Mouse (Mus musculus) forebrain, postnatal 0 days (tissue): ENCODE measurements at regions not wholly inside any gene's neighbourhood (a gene's known extent, or its start where the extent isn't known, plus 50 kb on each side); places are given as distances from the start of the nearest gene placed in this dataset.
A peak's percentile ranks its signal among the peaks of the same experiment; 100 is the strongest.
"Not testable (repeated sequence)": the region's sequence is repeated elsewhere in the genome, so short reads cannot be mapped to it uniquely, and the experiment has no call there.

ENCODE experiments used
- ATAC-seq: fragments of 200-750 bp; cut with Nextera tagmentation; 2 replicates; pipeline ENCODE4 v1.8.0; 2017; ENCODE audit warnings: mild to moderate bottlenecking, moderate library complexity
- DNase-seq: peaks from one replicate; pipeline ENCODE4 v3.0.0-alpha.2; 2015
- H3K27ac ChIP-seq: fragments of 300-500 bp; sonication (generic); 2 replicates; pipeline ENCODE4 v1.5.1; 2014; ENCODE audit warnings: low read depth, mild to moderate bottlenecking, antibody characterized with exemption, low read length, moderate library complexity, mixed read lengths
- H3K27me3 ChIP-seq: fragments of 300-500 bp; sonication (generic); 2 replicates; pipeline ENCODE4 v1.6.1; 2014; ENCODE audit warnings: mild to moderate bottlenecking, low read length, mixed read lengths; ENCODE audit not compliant: insufficient read depth
- H3K36me3 ChIP-seq: fragments of 300-500 bp; sonication (generic); 2 replicates; pipeline ENCODE4 v1.6.1; 2014; ENCODE audit warnings: mild to moderate bottlenecking, moderate library complexity; ENCODE audit not compliant: insufficient read depth
- H3K4me1 ChIP-seq: fragments of 300-500 bp; sonication (generic); 2 replicates; pipeline ENCODE4 v1.6.1; 2014; ENCODE audit warnings: antibody characterized with exemption; ENCODE audit not compliant: insufficient read depth
- H3K4me2 ChIP-seq: fragments of 300-500 bp; sonication (generic); 2 replicates; pipeline ENCODE4 v1.6.1; 2014; ENCODE audit warnings: low read depth, mild to moderate bottlenecking, moderate library complexity
- H3K4me3 ChIP-seq: fragments of 300-500 bp; sonication (generic); 2 replicates; pipeline ENCODE4 v1.5.1; 2014; ENCODE audit warnings: low read depth, low read length, mixed read lengths
- H3K9ac ChIP-seq: fragments of 300-500 bp; sonication (generic); 2 replicates; pipeline ENCODE4 v1.6.1; 2014; ENCODE audit warnings: mild to moderate bottlenecking
- H3K9me3 ChIP-seq: fragments of 300-500 bp; sonication (generic); 2 replicates; pipeline ENCODE4 v1.6.1; 2016; ENCODE audit warnings: low read length
- CTCF ChIP-seq: sonication (generic); IDR thresholded peaks from 2 replicates; pipeline ENCODE4 v1.5.1; 2016; ENCODE audit warnings: antibody characterized with exemption, control low read depth, low read depth
- WGBS: fragments of 180-500 bp; shearing (Covaris S2); extraction: QIAGEN DNeasy Blood & Tissue Kit; methylation state at CpG from one replicate; pipeline ENCODE4 v1.1.7; 2014; 5-methylcytosine and 5-hydroxymethylcytosine counted together

- no peak overlapping the region for H3K4me3 ChIP-seq
- no peaks in the 10 kb centered on the region for H3K27me3 ChIP-seq
- H3K27ac ChIP-seq: no peak overlapping the region
- 23% methylated on average over 4 of the region's 4 CpGs for WGBS
- H3K9me3 ChIP-seq: no peaks in the 10 kb centered on the region
- no peaks in the 10 kb centered on the region for H3K36me3 ChIP-seq
- H3K9ac ChIP-seq: no peak overlapping the region
- TF ChIP-seq CTCF: no peak
- ATAC-seq: no peak
- DNase-seq: no peak
- H3K4me1 ChIP-seq: no peaks in the 10 kb centered on the region
- H3K4me2 ChIP-seq: no peak overlapping the region
These were observed 347.3 kb upstream of the Nrsn1 start for GRCm38 (mm10) chr13:25617578-25617977.

GRCm38 (mm10) chr13:25611986-25612385, 341.7 kb upstream of the Nrsn1 start:
- DNase-seq (no peak), ATAC-seq (no peak)
- WGBS: 80% methylated on average over 4 of the region's 4 CpGs
- H3K27me3 ChIP-seq: no peaks in the 10 kb centered on the region
- H3K4me2 ChIP-seq: no peak overlapping the region
- H3K9me3 ChIP-seq: no peaks in the 10 kb centered on the region
- H3K4me1 ChIP-seq: no peaks in the 10 kb centered on the region
- H3K4me3 ChIP-seq: no peak overlapping the region
- TF ChIP-seq CTCF: no peak
- no peak overlapping the region for H3K27ac ChIP-seq
- no peaks in the 10 kb centered on the region for H3K36me3 ChIP-seq
- H3K9ac ChIP-seq: no peak overlapping the region

DNA sequence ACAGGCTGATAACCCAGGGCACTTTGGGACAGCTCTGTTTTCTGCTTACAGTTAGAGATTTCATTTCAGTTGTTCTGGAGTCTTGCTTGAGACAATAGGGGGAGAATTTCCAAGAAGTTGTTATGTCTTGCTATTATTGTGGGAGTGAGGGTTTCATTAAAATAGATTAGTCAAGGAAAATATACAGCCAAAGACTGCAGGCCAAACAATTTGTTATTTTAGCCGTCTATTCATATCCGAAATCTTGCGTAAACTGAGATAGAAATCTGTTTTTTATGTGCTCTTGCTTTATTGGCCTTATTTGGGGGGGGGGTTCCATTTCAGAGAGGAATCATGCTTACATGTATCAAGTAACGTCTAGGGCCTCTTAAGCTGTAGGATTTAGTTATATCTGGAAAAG, 339.3 kb upstream of the Nrsn1 start:
- H3K36me3 ChIP-seq: no peaks in the 10 kb centered on the region
- H3K27ac ChIP-seq: no peak overlapping the region
- no peak for ATAC-seq
- no peak overlapping the region for H3K9ac ChIP-seq
- no peaks in the 10 kb centered on the region for H3K9me3 ChIP-seq
- DNase-seq: no peak
- WGBS: 91% methylated on average over 4 of the region's 4 CpGs
- TF ChIP-seq CTCF: no peak
- H3K4me1 ChIP-seq: no peaks in the 10 kb centered on the region
- H3K4me2 ChIP-seq: no peak overlapping the region
- H3K4me3 ChIP-seq: no peak overlapping the region
- H3K27me3 ChIP-seq: no peaks in the 10 kb centered on the region

DNA sequence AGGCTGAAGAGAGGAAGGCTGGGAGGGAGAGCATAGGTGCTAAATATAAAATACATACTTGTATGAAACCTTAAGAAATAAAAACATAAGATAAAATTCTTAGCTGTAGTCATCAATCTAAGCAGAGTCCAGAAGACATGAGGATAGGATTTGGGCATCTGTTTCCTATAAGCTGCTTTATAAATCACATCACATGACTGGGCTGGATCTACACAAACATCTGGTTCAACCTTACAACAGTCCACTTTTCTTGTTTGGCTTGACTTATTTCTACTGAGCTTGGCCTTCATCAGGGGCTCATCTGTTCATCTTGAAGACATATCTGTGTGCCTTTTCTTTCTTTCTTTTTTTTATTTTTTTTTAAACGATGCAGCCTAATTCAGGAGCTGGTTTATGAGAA, 338.9 kb upstream of the Nrsn1 start:
- Histone ChIP-seq H3K27ac (no peak overlapping the region), H3K4me1 (no peaks in the 10 kb centered on the region), H3K9ac (no peak overlapping the region), H3K9me3 (no peaks in the 10 kb centered on the region), H3K4me3 (no peak overlapping the region), H3K27me3 (no peaks in the 10 kb centered on the region), H3K4me2 (no peak overlapping the region), H3K36me3 (no peaks in the 10 kb centered on the region)
- no peak for DNase-seq
- no peak for TF ChIP-seq CTCF
- 94% methylated on average over 1 of the region's 1 CpGs for WGBS
- no peak for ATAC-seq

DNA sequence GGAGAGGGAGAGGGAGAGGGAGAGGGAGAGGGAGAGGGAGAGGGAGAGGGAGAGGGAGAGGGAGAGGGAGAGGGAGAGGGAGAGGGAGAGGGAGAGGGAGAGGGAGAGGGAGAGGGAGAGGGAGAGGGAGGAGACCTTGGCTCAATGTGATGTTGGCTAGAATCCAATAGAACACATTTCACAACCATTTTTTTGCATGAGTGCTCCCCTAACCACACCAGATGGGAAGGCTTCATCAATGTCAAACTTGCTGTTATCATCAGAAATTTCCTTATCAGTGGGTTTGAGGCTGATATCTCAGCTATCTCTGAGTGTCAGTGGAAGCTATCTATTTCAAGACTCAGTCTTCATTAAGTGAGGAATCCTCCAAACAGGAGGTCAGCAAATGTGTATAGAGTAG, 331.0 kb upstream of the Nrsn1 start:
- H3K4me2 ChIP-seq, DNase-seq: not testable (repeated sequence)

GRCm38 (mm10) chr13:25594629-25595028, 324.3 kb upstream of the Nrsn1 start:
- Histone ChIP-seq H3K9me3 (no peaks in the 10 kb centered on the region), H3K27me3 (no peaks in the 10 kb centered on the region), H3K27ac (no peak overlapping the region), H3K4me3 (no peak overlapping the region), H3K4me2 (no peak overlapping the region), H3K4me1 (no peaks in the 10 kb centered on the region), H3K9ac (no peak overlapping the region), H3K36me3 (no peaks in the 10 kb centered on the region)
- no peak for TF ChIP-seq CTCF
- 67% methylated on average over 3 of the region's 3 CpGs for WGBS
- ATAC-seq: no peak
- no peak for DNase-seq

More for the DNA sequence above, 331.0 kb upstream of the Nrsn1 start:
- not testable (repeated sequence) for H3K4me1 ChIP-seq, H3K27me3 ChIP-seq, H3K36me3 ChIP-seq, ATAC-seq, H3K9ac ChIP-seq, H3K27ac ChIP-seq, H3K9me3 ChIP-seq, H3K4me3 ChIP-seq

DNA sequence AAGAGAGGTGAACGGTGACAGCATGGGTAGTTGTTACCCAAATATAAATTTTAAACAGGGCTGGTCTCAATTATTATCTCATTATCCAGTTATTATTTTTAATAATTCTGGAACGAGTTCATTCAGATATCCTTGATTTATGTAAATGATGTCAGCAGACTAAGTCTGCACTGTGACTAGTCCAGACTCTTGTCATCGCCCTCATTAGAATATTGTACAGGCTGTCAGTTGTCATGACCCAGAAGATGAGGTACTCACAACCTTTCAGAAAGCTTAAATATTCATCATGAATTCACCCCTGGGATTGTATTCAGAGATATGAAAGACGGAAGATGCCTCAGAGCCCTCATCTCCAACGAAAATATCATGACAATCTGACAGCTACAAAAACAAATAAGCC, 300.3 kb upstream of the Nrsn1 start:
- no peaks in the 10 kb centered on the region for H3K36me3 ChIP-seq
- WGBS: 56% methylated on average over 5 of the region's 5 CpGs
- H3K4me2 ChIP-seq: no peak overlapping the region
- no peaks in the 10 kb centered on the region for H3K4me1 ChIP-seq
- no peaks in the 10 kb centered on the region for H3K27me3 ChIP-seq
- H3K27ac ChIP-seq: no peak overlapping the region
- no peak overlapping the region for H3K9ac ChIP-seq
- no peak for TF ChIP-seq CTCF
- no peak for ATAC-seq
- DNase-seq: no peak
- H3K4me3 ChIP-seq: no peak overlapping the region
- H3K9me3 ChIP-seq: no peaks in the 10 kb centered on the region

DNA sequence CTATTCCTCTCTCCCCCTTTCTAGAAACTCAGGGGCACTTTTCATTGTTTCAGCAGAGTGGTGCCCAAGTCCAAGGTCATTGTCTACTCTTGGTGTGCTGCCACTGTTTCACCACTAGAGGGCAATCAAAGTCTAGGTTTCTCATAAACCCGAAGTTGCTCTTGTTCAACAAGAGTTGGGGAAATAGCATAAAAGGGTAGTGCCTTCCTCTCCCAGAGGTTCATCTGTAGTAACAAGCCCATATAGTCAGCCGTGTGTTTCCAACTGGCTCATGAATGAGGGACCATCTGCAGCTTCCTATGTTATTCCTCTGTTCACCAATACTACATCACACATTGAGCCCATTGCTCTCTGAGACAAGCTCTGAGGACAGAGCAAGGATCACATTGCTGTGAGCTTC, 292.4 kb upstream of the Nrsn1 start:
- DNase-seq (peak; percentile 82), ATAC-seq (peak; percentile 50)
- Histone ChIP-seq H3K9me3 (no peaks in the 10 kb centered on the region), H3K4me2 (no peak overlapping the region), H3K4me3 (no peak overlapping the region), H3K4me1 (no peaks in the 10 kb centered on the region), H3K9ac (no peak overlapping the region), H3K27ac (no peak overlapping the region), H3K27me3 (no peaks in the 10 kb centered on the region), H3K36me3 (no peaks in the 10 kb centered on the region)
- WGBS: 3% methylated on average over 2 of the region's 2 CpGs
- peak; percentile 87 for TF ChIP-seq CTCF
